ENCODE assay signal across 7 mouse cellular contexts in genomic region chr12:83920721-83921441, GRCm38 (mm10). TPM values are rescaled to one million over a fixed set of nuclear protein-coding genes. Genes with fewer than 3 reads are reported as not detected.
DNase-seq lines count a peak whose midpoint lies in the region; ATAC-seq lines count a peak whose summit lies in the region.

No protein-coding gene starts in this region.

- peaks cover 5% of the 10 kb centered on the region; the same call in 1 of the 2 replicates for H3K36me3 ChIP-seq in kidney, embryonic 16.5 days (ENCODE audit: insufficient read depth, low read length)
- H3K36me3 ChIP-seq in midbrain, embryonic 12.5 days = peaks cover 9% of the 10 kb centered on the region; the same call in 1 of the 2 replicates

- peak overlapping the region; percentile 78 for H3K9ac ChIP-seq in kidney, embryonic 16.5 days (replicated peaks; ENCODE audit: low read length)
- peak overlapping the region; percentile 89 for H3K9ac ChIP-seq in midbrain, embryonic 12.5 days (replicated peaks)

- WGBS in kidney, embryonic 16.5 days = under 1% methylated on average over 31 of the region's 31 CpGs
- under 1% methylated on average over 31 of the region's 31 CpGs for WGBS in midbrain, embryonic 12.5 days

- peak overlapping the region; percentile 94 for H3K27ac ChIP-seq in kidney, embryonic 16.5 days (ENCODE audit: low read length)
- H3K27ac ChIP-seq in midbrain, embryonic 12.5 days (replicated peaks) = peak overlapping the region; percentile 89

- no peak for ATAC-seq in kidney, embryonic 16.5 days (ENCODE audit: low FRiP score, low TSS enrichment)
- no peak for ATAC-seq in midbrain, embryonic 12.5 days (ENCODE audit: low FRiP score, low read depth)

- no peaks in the 10 kb centered on the region for H3K27me3 ChIP-seq in kidney, embryonic 16.5 days (ENCODE audit: insufficient read depth, low read length)
- no peaks in the 10 kb centered on the region for H3K27me3 ChIP-seq in midbrain, embryonic 12.5 days

- H3K4me3 ChIP-seq in kidney, embryonic 16.5 days (ENCODE audit: low read length) = peak overlapping the region; percentile 68
- peak overlapping the region; percentile 79 for H3K4me3 ChIP-seq in midbrain, embryonic 12.5 days

- peak overlapping the region; percentile 90 for H3K4me2 ChIP-seq in kidney, embryonic 16.5 days (replicated peaks; ENCODE audit: low read depth, low read length)
- peak overlapping the region; percentile 87 for H3K4me2 ChIP-seq in midbrain, embryonic 12.5 days (replicated peaks)

- H3K4me1 ChIP-seq in kidney, embryonic 16.5 days (ENCODE audit: insufficient read depth, low read length) = peaks cover 45% of the 10 kb centered on the region
- peaks cover 23% of the 10 kb centered on the region for H3K4me1 ChIP-seq in midbrain, embryonic 12.5 days

- peak; percentile 34 for DNase-seq in urinary bladder, adult 2 months (ENCODE audit: low spot score)
- DNase-seq in urinary bladder, postnatal 10 days (ENCODE audit: low spot score) = no peak
- peak; percentile 60 for DNase-seq in cerebellum, adult 9-10 months
- DNase-seq in gastrocnemius, postnatal 25 days = peak; percentile 18
- DNase-seq in thymus, postnatal 14 days = peak; percentile 59

- H3K9me3 ChIP-seq in kidney, embryonic 16.5 days (ENCODE audit: low read length) = no peaks in the 10 kb centered on the region
- H3K9me3 ChIP-seq in midbrain, embryonic 12.5 days = no peaks in the 10 kb centered on the region

RNA-seq across cellular contexts. Expression of gene Numb, which starts 0.9 kb away (rescaled TPM):
- polyA plus RNA-seq in urinary bladder, adult 2 months (2012; rRNA removed) = 50.7 and 59.7 TPM in 2 replicates
- 10 to 100 TPM; 14.3 to 14.9 TPM for total RNA-seq in gastrocnemius, postnatal 25 days (2021)
- polyA plus RNA-seq in kidney, embryonic 16.5 days (2015; fragmentation: Nextera tagmentation; extraction: Ambion mirVana) = 44.3 and 51.6 TPM in 2 replicates
- 31.9 and 33.0 TPM in 2 replicates for polyA plus RNA-seq in midbrain, embryonic 12.5 days (2016; fragmentation: Nextera tagmentation; extraction: Ambion mirVana)

RNA-seq across cellular contexts. Expression of gene Riox1, which starts 29.5 kb away (rescaled TPM):
- 8.6 and 9.2 TPM in 2 replicates for polyA plus RNA-seq in urinary bladder, adult 2 months (2012; rRNA removed)
- total RNA-seq in gastrocnemius, postnatal 25 days (2021) = 1 to 10 TPM; 2.3 to 2.9 TPM
- polyA plus RNA-seq in kidney, embryonic 16.5 days (2015; fragmentation: Nextera tagmentation; extraction: Ambion mirVana) = 11.2 and 11.5 TPM in 2 replicates
- polyA plus RNA-seq in midbrain, embryonic 12.5 days (2016; fragmentation: Nextera tagmentation; extraction: Ambion mirVana) = 16.7 and 19.0 TPM in 2 replicates
